Mouse (Mus musculus): ENCODE results near the gene Mitf. TPM values are rescaled to one million over a fixed set of nuclear protein-coding genes. Genes with fewer than 3 reads are reported as not detected.
A peak's percentile ranks its signal among the peaks of the same experiment; 100 is the strongest.

The Mitf gene
- polyA plus RNA-seq, 1 experiment: 6.3 TPM

DNA sequence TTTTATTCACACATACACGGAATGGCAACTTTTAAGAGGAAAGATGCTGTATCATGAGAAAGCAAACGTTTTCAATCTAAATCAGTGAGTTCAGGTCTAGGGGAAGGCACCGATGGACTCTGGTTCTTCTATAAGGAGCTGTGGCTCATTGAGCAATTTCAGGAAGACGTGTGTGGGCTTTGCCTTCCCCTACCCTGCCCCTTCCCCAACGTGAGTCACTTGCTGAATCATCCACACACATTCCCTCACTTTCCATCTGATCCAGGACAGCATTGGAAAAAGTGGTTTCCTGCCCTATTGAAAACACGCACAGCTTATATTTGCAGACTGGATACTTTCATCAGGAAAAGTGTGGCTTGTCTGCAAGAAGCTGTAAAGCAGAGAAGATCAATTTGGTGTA, 11.3 kb downstream of the Mitf start:
- no peak overlapping the region for H3K4me3 ChIP-seq (ENCODE audit: insufficient read depth, low read length)
- TF ChIP-seq CTCF (IDR thresholded peaks at IDR 0.05; ENCODE audit: borderline replicate concordance, insufficient read depth, low read length) (no peak), POLR2A (IDR thresholded peaks at IDR 0.05; ENCODE audit: low read depth, low read length) (no peak)
- peak overlapping the region; percentile 72 for H3K27ac ChIP-seq (ENCODE audit: insufficient read depth, low read length)
- peaks cover 6% of the 10 kb centered on the region for H3K4me1 ChIP-seq (ENCODE audit: control insufficient read depth, insufficient read depth, low read length)

GRCm38 (mm10) chr6:97818948-97819347, 12.1 kb downstream of the Mitf start:
- Histone ChIP-seq H3K4me3 (ENCODE audit: insufficient read depth, low read length) (no peak overlapping the region), H3K4me1 (ENCODE audit: control insufficient read depth, insufficient read depth, low read length) (peaks cover 6% of the 10 kb centered on the region), H3K27ac (ENCODE audit: insufficient read depth, low read length) (peak overlapping the region; percentile 72; the same call in 1 of the 2 replicates)
- no peak for TF ChIP-seq POLR2A (IDR thresholded peaks at IDR 0.05; ENCODE audit: low read depth, low read length)
- no peak for TF ChIP-seq CTCF (IDR thresholded peaks at IDR 0.05; ENCODE audit: borderline replicate concordance, insufficient read depth, low read length)

GRCm38 (mm10) chr6:97820505-97820904, 13.7 kb downstream of the Mitf start:
- Histone ChIP-seq H3K4me3 (ENCODE audit: insufficient read depth, low read length) (no peak overlapping the region), H3K27ac (ENCODE audit: insufficient read depth, low read length) (peak overlapping the region; percentile 90), H3K4me1 (ENCODE audit: control insufficient read depth, insufficient read depth, low read length) (peaks cover 6% of the 10 kb centered on the region)
- no peak for TF ChIP-seq CTCF (IDR thresholded peaks at IDR 0.05; ENCODE audit: borderline replicate concordance, insufficient read depth, low read length)
- TF ChIP-seq POLR2A (IDR thresholded peaks at IDR 0.05; ENCODE audit: low read depth, low read length): no peak

- Histone ChIP-seq H3K4me3 (ENCODE audit: insufficient read depth, low read length) (no peak overlapping the region), H3K27ac (ENCODE audit: insufficient read depth, low read length) (no peak overlapping the region), H3K4me1 (ENCODE audit: control insufficient read depth, insufficient read depth, low read length) (peaks cover 7% of the 10 kb centered on the region)
- no peak for TF ChIP-seq POLR2A (IDR thresholded peaks at IDR 0.05; ENCODE audit: low read depth, low read length)
- TF ChIP-seq CTCF (IDR thresholded peaks at IDR 0.05; ENCODE audit: borderline replicate concordance, insufficient read depth, low read length): no peak
These were observed 15.0 kb downstream of the Mitf start for GRCm38 (mm10) chr6:97821811-97822210.

GRCm38 (mm10) chr6:97826642-97827275, 19.9 kb downstream of the Mitf start:
- H3K4me3 ChIP-seq (ENCODE audit: insufficient read depth, low read length): no peak overlapping the region
- no peak for TF ChIP-seq POLR2A (IDR thresholded peaks at IDR 0.05; ENCODE audit: low read depth, low read length)
- TF ChIP-seq CTCF (IDR thresholded peaks at IDR 0.05; ENCODE audit: borderline replicate concordance, insufficient read depth, low read length): no peak
- peaks cover 16% of the 10 kb centered on the region for H3K4me1 ChIP-seq (ENCODE audit: control insufficient read depth, insufficient read depth, low read length)
- H3K27ac ChIP-seq (ENCODE audit: insufficient read depth, low read length): peak overlapping the region; percentile 88

DNA sequence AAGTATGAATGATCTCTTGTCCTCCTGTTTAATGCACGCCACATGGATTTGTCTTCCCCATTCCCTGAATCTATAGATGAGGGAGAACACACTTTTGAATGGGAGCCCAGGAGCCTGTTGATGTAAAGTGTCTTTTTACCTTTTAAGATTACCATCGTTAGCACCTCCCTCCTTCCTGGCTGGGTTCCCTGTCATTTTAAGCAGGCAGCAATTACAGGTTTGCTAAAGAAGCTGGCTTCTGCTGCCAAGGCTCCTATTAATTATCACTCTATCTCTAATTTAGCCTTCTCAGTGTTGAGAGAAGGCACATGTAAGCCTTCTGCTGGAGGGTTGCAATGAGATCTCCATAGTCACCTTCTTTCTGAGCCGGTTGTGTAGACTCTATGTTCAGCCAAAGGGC, 21.2 kb downstream of the Mitf start:
- Histone ChIP-seq H3K4me1 (ENCODE audit: control insufficient read depth, insufficient read depth, low read length) (peaks cover 16% of the 10 kb centered on the region), H3K4me3 (ENCODE audit: insufficient read depth, low read length) (no peak overlapping the region), H3K27ac (ENCODE audit: insufficient read depth, low read length) (peak overlapping the region; percentile 57; the same call in 1 of the 2 replicates)
- TF ChIP-seq POLR2A (IDR thresholded peaks at IDR 0.05; ENCODE audit: low read depth, low read length) (no peak), CTCF (IDR thresholded peaks at IDR 0.05; ENCODE audit: borderline replicate concordance, insufficient read depth, low read length) (no peak)

GRCm38 (mm10) chr6:97828822-97829719, 22.2 kb downstream of the Mitf start:
- TF ChIP-seq CTCF (IDR thresholded peaks at IDR 0.05; ENCODE audit: borderline replicate concordance, insufficient read depth, low read length): no peak
- TF ChIP-seq POLR2A (IDR thresholded peaks at IDR 0.05; ENCODE audit: low read depth, low read length): no peak
- H3K4me3 ChIP-seq (ENCODE audit: insufficient read depth, low read length): no peak overlapping the region
- H3K4me1 ChIP-seq (ENCODE audit: control insufficient read depth, insufficient read depth, low read length): peaks cover 16% of the 10 kb centered on the region
- peak overlapping the region; percentile 66 for H3K27ac ChIP-seq (ENCODE audit: insufficient read depth, low read length)

DNA sequence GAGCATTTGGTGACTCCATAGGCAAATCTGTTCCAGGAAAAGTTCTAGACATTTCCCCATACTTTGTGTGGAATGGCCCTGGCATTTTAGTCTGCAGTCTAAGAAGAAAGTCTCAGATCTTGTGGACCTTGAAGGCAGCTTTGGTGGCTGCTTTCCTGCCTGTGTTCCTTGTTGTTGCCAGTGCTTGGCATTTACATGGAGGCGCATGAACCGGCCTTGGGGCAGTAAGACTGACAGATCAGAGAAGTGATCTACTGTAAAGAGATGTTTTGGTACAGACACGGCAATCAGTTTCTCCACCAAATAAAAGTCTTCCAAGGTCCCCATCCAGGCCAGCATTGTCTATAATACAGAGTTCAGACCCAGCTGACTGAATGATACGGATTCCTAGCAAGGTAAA, 25.6 kb downstream of the Mitf start:
- no peak for TF ChIP-seq POLR2A (IDR thresholded peaks at IDR 0.05; ENCODE audit: low read depth, low read length)
- Histone ChIP-seq H3K27ac (ENCODE audit: insufficient read depth, low read length) (no peak overlapping the region), H3K4me1 (ENCODE audit: control insufficient read depth, insufficient read depth, low read length) (peaks cover 10% of the 10 kb centered on the region), H3K4me3 (ENCODE audit: insufficient read depth, low read length) (no peak overlapping the region)

- Histone ChIP-seq H3K27ac (ENCODE audit: insufficient read depth, low read length) (no peak overlapping the region), H3K4me1 (ENCODE audit: control insufficient read depth, insufficient read depth, low read length) (no peaks in the 10 kb centered on the region), H3K4me3 (ENCODE audit: insufficient read depth, low read length) (no peak overlapping the region)
- TF ChIP-seq CTCF (IDR thresholded peaks at IDR 0.05; ENCODE audit: borderline replicate concordance, insufficient read depth, low read length) (no peak), POLR2A (IDR thresholded peaks at IDR 0.05; ENCODE audit: low read depth, low read length) (no peak)
These were observed 29.3 kb downstream of the Mitf start for GRCm38 (mm10) chr6:97836176-97836575.

DNA sequence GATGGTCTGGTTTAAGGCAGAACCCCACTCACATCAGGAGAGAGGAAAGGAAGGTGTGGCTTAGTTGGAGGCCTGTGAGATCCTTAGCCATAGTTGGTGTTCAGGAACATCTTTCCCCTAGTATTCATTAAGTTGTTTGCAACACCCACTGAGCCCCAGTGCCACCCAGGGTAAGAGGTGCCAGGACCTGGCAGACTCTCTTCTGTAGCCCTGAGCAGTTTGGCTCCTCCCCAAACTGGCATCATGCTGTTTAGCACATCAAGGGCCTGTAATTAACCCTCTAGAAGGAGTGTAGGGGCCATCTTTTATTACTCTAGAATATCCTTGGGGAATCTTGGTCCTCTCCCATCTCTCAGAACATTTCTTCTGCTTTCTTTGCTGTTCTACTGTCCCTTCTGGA, 30.9 kb downstream of the Mitf start:
- H3K4me3 ChIP-seq (ENCODE audit: insufficient read depth, low read length): no peak overlapping the region
- H3K4me1 ChIP-seq (ENCODE audit: control insufficient read depth, insufficient read depth, low read length): no peaks in the 10 kb centered on the region
- TF ChIP-seq CTCF (IDR thresholded peaks at IDR 0.05; ENCODE audit: borderline replicate concordance, insufficient read depth, low read length) (no peak), POLR2A (IDR thresholded peaks at IDR 0.05; ENCODE audit: low read depth, low read length) (no peak)
- H3K27ac ChIP-seq (ENCODE audit: insufficient read depth, low read length): no peak overlapping the region

Measured in embryonic fibroblast, embryonic 13.5 days (primary cell).